Mouse (Mus musculus) intestine, embryonic 15.5 days (tissue): ENCODE measurements around the gene Bcar1. TPM values are rescaled to one million over a fixed set of nuclear protein-coding genes. Genes with fewer than 3 reads are reported as not detected.
A peak's percentile ranks its signal among the peaks of the same experiment; 100 is the strongest.

Experiments
- ATAC-seq: fragments of 200-750 bp; cut with Nextera tagmentation; 2 replicates; pipeline ENCODE4 v1.8.0; 2017; ENCODE audit warnings: moderate TSS enrichment, moderate library complexity
- H3K27ac ChIP-seq: fragments of 300-500 bp; sonication (generic); 2 replicates; pipeline ENCODE4 v1.5.1; 2015; ENCODE audit warnings: mild to moderate bottlenecking, inconsistent platforms
- H3K27me3 ChIP-seq: fragments of 300-500 bp; sonication (generic); replicated peaks from 2 replicates; pipeline ENCODE4 v1.6.1; 2015; ENCODE audit warnings: inconsistent platforms
- H3K36me3 ChIP-seq: fragments of 300-500 bp; sonication (generic); 2 replicates; pipeline ENCODE4 v1.6.1; 2015; ENCODE audit warnings: inconsistent platforms
- H3K4me1 ChIP-seq: fragments of 300-500 bp; sonication (generic); replicated peaks from 2 replicates; pipeline ENCODE4 v1.6.1; 2015; ENCODE audit warnings: inconsistent platforms
- H3K4me2 ChIP-seq: fragments of 300-500 bp; sonication (generic); replicated peaks from 2 replicates; pipeline ENCODE4 v1.6.1; 2015; ENCODE audit warnings: mild to moderate bottlenecking, inconsistent platforms
- H3K4me3 ChIP-seq: fragments of 300-500 bp; sonication (generic); replicated peaks from 2 replicates; pipeline ENCODE4 v1.5.1; 2015; ENCODE audit warnings: inconsistent platforms
- H3K9ac ChIP-seq: fragments of 300-500 bp; sonication (generic); 2 replicates; pipeline ENCODE4 v1.6.1; 2015; ENCODE audit warnings: inconsistent platforms
- H3K9me3 ChIP-seq: fragments of 300-500 bp; sonication (generic); 2 replicates; pipeline ENCODE4 v1.6.1; 2016; ENCODE audit warnings: inconsistent platforms
- WGBS: fragments of 180-500 bp; shearing (Covaris S2); methylation state at CpG from one replicate; pipeline ENCODE4 v1.1.7; 2015; 5-methylcytosine and 5-hydroxymethylcytosine counted together
- polyA plus RNA-seq: library from polyadenylated mRNA; unstranded; fragments of >200 nt; fragmentation: Nextera tagmentation; extraction: Ambion mirVana; gene quantifications from 2 replicates; pipeline ENCODE4 v1.2.1, GENCODE M21; 2015

The Bcar1 gene
- polyA plus RNA-seq, 1 experiment from 2014 or later: 40.8 TPM

- no peak overlapping the region for H3K9ac ChIP-seq
- peak overlapping the region; percentile 85 for H3K27ac ChIP-seq
- WGBS: 62% methylated on average over 5 of the region's 5 CpGs
- no peak overlapping the region for H3K4me3 ChIP-seq
- peaks cover 12% of the 10 kb centered on the region for H3K36me3 ChIP-seq
- peaks cover 7% of the 10 kb centered on the region for H3K4me1 ChIP-seq
- no peaks in the 10 kb centered on the region for H3K27me3 ChIP-seq
- H3K9me3 ChIP-seq: no peaks in the 10 kb centered on the region
- H3K4me2 ChIP-seq: no peak overlapping the region
- ATAC-seq: no peak
Measured at GRCm38 (mm10) chr8:111705699-111706098, 37.9 kb downstream of the Bcar1 start.

DNA sequence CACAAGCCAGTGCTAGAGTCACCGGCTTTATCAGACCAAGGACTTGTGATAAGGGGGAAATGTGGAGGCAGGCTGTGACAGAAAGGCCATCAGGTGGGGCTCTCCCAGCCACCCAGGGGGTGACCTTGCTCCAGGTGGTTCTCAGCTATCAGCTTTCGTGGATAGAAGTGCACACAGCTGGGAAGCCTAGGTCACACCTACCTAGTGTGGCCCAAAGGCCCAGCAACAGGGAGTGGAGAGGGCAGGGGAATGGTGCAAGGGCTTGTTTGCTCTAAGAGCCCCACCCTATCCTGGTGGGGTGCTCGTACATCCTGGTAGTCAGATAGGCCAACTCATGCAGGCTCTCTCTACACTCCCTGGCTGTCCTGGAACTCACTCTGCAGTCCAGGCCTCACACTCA lies 38.4 kb downstream of the Bcar1 start:
- WGBS: 43% methylated on average over 3 of the region's 3 CpGs
- no peaks in the 10 kb centered on the region for H3K27me3 ChIP-seq
- no peaks in the 10 kb centered on the region for H3K9me3 ChIP-seq
- peak; percentile 93 for ATAC-seq
- H3K4me1 ChIP-seq: peaks cover 7% of the 10 kb centered on the region
- peaks cover 8% of the 10 kb centered on the region for H3K36me3 ChIP-seq
- no peak overlapping the region; the same call in 1 of the 2 replicates for H3K4me2 ChIP-seq
- H3K9ac ChIP-seq: no peak overlapping the region
- H3K27ac ChIP-seq: peak overlapping the region; percentile 85
- H3K4me3 ChIP-seq: no peak overlapping the region

- no peak for ATAC-seq
- H3K9ac ChIP-seq: no peak overlapping the region
- H3K4me2 ChIP-seq: no peak overlapping the region; the same call in 1 of the 2 replicates
- peaks cover 7% of the 10 kb centered on the region for H3K4me1 ChIP-seq
- H3K4me3 ChIP-seq: no peak overlapping the region
- H3K27me3 ChIP-seq: no peaks in the 10 kb centered on the region
- H3K36me3 ChIP-seq: 0 out of 2 replicates have a peak, but pooled peaks cover 2% of the 10 kb centered on the region
- H3K27ac ChIP-seq: peak overlapping the region; percentile 85
- H3K9me3 ChIP-seq: no peaks in the 10 kb centered on the region; the same call in 1 of the 2 replicates
- WGBS: 89% methylated on average over 12 of the region's 12 CpGs
Measured at GRCm38 (mm10) chr8:111704585-111704984, 39.0 kb downstream of the Bcar1 start.

GRCm38 (mm10) chr8:111701380-111701779 lies 42.2 kb downstream of the Bcar1 start:
- H3K36me3 ChIP-seq: no peaks in the 10 kb centered on the region
- no peak overlapping the region for H3K4me2 ChIP-seq
- peaks cover 4% of the 10 kb centered on the region for H3K4me1 ChIP-seq
- peak; percentile 65 for ATAC-seq
- H3K27ac ChIP-seq: peak overlapping the region; percentile 28; the same call in 1 of the 2 replicates
- H3K27me3 ChIP-seq: no peaks in the 10 kb centered on the region
- no peak overlapping the region for H3K9ac ChIP-seq
- no peaks in the 10 kb centered on the region; the same call in 1 of the 2 replicates for H3K9me3 ChIP-seq
- no peak overlapping the region for H3K4me3 ChIP-seq
- 60% methylated on average over 9 of the region's 9 CpGs for WGBS

- 86% methylated on average over 5 of the region's 5 CpGs for WGBS
- no peaks in the 10 kb centered on the region for H3K36me3 ChIP-seq
- H3K9ac ChIP-seq: no peak overlapping the region
- H3K4me1 ChIP-seq: peaks cover 4% of the 10 kb centered on the region
- H3K9me3 ChIP-seq: no peaks in the 10 kb centered on the region; the same call in 1 of the 2 replicates
- H3K27me3 ChIP-seq: no peaks in the 10 kb centered on the region
- 0 out of 2 replicates have a peak overlapping the region, but pooled peaks have one; percentile 3 for H3K27ac ChIP-seq
- ATAC-seq: no peak
- H3K4me3 ChIP-seq: no peak overlapping the region
- H3K4me2 ChIP-seq: no peak overlapping the region
Measured at GRCm38 (mm10) chr8:111700740-111701139, 42.9 kb downstream of the Bcar1 start.

DNA sequence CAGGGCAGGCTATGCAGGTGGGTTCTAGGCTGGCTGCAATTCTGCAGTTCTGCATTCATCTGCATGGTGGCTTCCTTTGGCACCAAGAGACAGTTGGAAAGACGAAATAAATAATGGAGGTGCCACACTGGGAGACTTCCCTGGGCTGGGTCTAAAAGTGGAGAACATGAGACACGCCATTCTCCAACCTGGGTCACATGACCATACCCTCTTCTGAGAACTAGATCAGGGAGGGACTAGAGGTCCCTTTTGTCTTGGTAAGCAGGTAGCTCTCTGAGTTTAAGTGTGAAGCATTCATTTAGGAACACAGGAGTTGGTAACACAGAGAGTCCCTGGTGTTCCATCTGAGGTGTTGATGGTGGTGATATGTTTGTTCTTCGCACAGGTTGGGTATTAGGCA lies 43.4 kb downstream of the Bcar1 start:
- H3K4me1 ChIP-seq: peaks cover 4% of the 10 kb centered on the region
- H3K27ac ChIP-seq: no peak overlapping the region
- H3K9ac ChIP-seq: no peak overlapping the region
- H3K9me3 ChIP-seq: no peaks in the 10 kb centered on the region; the same call in 1 of the 2 replicates
- no peaks in the 10 kb centered on the region for H3K27me3 ChIP-seq
- H3K36me3 ChIP-seq: no peaks in the 10 kb centered on the region
- no peak for ATAC-seq
- no peak overlapping the region for H3K4me3 ChIP-seq
- WGBS: 80% methylated on average over 3 of the region's 3 CpGs
- H3K4me2 ChIP-seq: no peak overlapping the region

- Histone ChIP-seq H3K27ac (no peak overlapping the region), H3K27me3 (no peaks in the 10 kb centered on the region), H3K4me3 (no peak overlapping the region), H3K9ac (no peak overlapping the region), H3K9me3 (no peaks in the 10 kb centered on the region; the same call in 1 of the 2 replicates), H3K36me3 (no peaks in the 10 kb centered on the region), H3K4me1 (no peaks in the 10 kb centered on the region; the same call in 1 of the 2 replicates), H3K4me2 (no peak overlapping the region)
- ATAC-seq: no peak
- WGBS: 11% methylated on average over 1 of the region's 1 CpGs
Measured at GRCm38 (mm10) chr8:111699035-111699434, 44.6 kb downstream of the Bcar1 start.

DNA sequence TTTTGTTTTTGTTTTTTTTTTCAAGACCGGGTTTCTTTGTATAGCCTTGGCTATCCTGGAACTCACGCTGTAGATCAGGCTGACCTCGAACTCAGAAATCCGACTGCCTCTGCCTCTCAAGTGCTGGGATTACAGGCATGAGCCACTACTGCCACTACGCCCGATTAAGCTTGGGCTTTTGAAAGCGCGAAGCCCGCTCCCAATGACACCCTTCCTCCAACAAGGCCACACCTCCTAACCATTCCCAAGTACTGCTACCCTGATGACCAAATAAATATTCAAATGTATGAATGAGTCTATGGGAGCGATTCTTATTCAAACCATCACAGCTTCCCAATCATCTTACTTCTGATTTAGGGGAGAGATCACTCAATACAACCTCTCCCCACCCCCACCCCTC lies 46.0 kb downstream of the Bcar1 start:
- no peak for ATAC-seq
- WGBS: 85% methylated on average over 10 of the region's 10 CpGs
- H3K27ac ChIP-seq: no peak overlapping the region
- H3K9me3 ChIP-seq: no peaks in the 10 kb centered on the region; the same call in 1 of the 2 replicates
- peaks cover 2% of the 10 kb centered on the region; the same call in 1 of the 2 replicates for H3K4me1 ChIP-seq
- no peaks in the 10 kb centered on the region for H3K36me3 ChIP-seq
- H3K4me2 ChIP-seq: no peak overlapping the region
- H3K4me3 ChIP-seq: no peak overlapping the region
- H3K9ac ChIP-seq: no peak overlapping the region
- no peaks in the 10 kb centered on the region for H3K27me3 ChIP-seq

- H3K27me3 ChIP-seq: no peaks in the 10 kb centered on the region
- H3K4me3 ChIP-seq: no peak overlapping the region
- no peak overlapping the region for H3K9ac ChIP-seq
- 52% methylated on average over 7 of the region's 7 CpGs for WGBS
- H3K27ac ChIP-seq: no peak overlapping the region
- no peaks in the 10 kb centered on the region; the same call in 1 of the 2 replicates for H3K9me3 ChIP-seq
- H3K4me2 ChIP-seq: no peak overlapping the region
- no peak for ATAC-seq
- 0 out of 2 replicates have a peak, but pooled peaks cover 2% of the 10 kb centered on the region for H3K4me1 ChIP-seq
- no peaks in the 10 kb centered on the region for H3K36me3 ChIP-seq
Measured at GRCm38 (mm10) chr8:111695441-111695840, 48.2 kb downstream of the Bcar1 start.

GRCm38 (mm10) chr8:111693261-111693741 lies 50.3 kb downstream of the Bcar1 start:
- no peak overlapping the region for H3K4me3 ChIP-seq
- no peaks in the 10 kb centered on the region for H3K9me3 ChIP-seq
- no peaks in the 10 kb centered on the region for H3K36me3 ChIP-seq
- WGBS: 41% methylated on average over 6 of the region's 6 CpGs
- no peaks in the 10 kb centered on the region for H3K27me3 ChIP-seq
- no peak overlapping the region for H3K9ac ChIP-seq
- peak; percentile 65 for ATAC-seq
- H3K27ac ChIP-seq: 0 out of 2 replicates have a peak overlapping the region, but pooled peaks have one; percentile 36
- H3K4me2 ChIP-seq: no peak overlapping the region
- H3K4me1 ChIP-seq: 0 out of 2 replicates have a peak, but pooled peaks cover 2% of the 10 kb centered on the region

GRCm38 (mm10) chr8:111690960-111691445 lies 52.6 kb downstream of the Bcar1 start, which contains the start of gene Ctrb1:
Gene Ctrb1 (minus strand): TSS chr8:111691010.
- H3K4me2 ChIP-seq: no peak within 1 kb of the TSS
- H3K9ac ChIP-seq: no peak within 1 kb of the TSS
- H3K9me3 ChIP-seq: no peaks in the 10 kb centered on the region
- H3K27me3 ChIP-seq: no peaks in the 10 kb centered on the region
- H3K4me3 ChIP-seq: no peak within 1 kb of the TSS
- peak; percentile 27 for ATAC-seq
- H3K4me1 ChIP-seq: 0 out of 2 replicates have a peak, but pooled peaks cover 2% of the 10 kb centered on the region
- no peak within 1 kb of the TSS for H3K27ac ChIP-seq
- no peaks in the 10 kb centered on the region for H3K36me3 ChIP-seq
- WGBS: 81% methylated on average over 2 of the region's 2 CpGs

- H3K27ac ChIP-seq: no peak overlapping the region
- no peak overlapping the region for H3K4me3 ChIP-seq
- no peaks in the 10 kb centered on the region for H3K27me3 ChIP-seq
- ATAC-seq: peak; percentile 32
- H3K36me3 ChIP-seq: no peaks in the 10 kb centered on the region
- H3K4me1 ChIP-seq: no peaks in the 10 kb centered on the region
- no peaks in the 10 kb centered on the region for H3K9me3 ChIP-seq
- H3K9ac ChIP-seq: no peak overlapping the region
- no peak overlapping the region for H3K4me2 ChIP-seq
- WGBS: 78% methylated on average over 13 of the region's 13 CpGs
Measured at GRCm38 (mm10) chr8:111686881-111687280, 56.7 kb downstream of the Bcar1 start.

- no peak overlapping the region for H3K4me2 ChIP-seq
- WGBS: 27% methylated on average over 9 of the region's 9 CpGs
- H3K27me3 ChIP-seq: no peaks in the 10 kb centered on the region
- H3K4me3 ChIP-seq: no peak overlapping the region
- no peaks in the 10 kb centered on the region for H3K4me1 ChIP-seq
- ATAC-seq: no peak
- no peaks in the 10 kb centered on the region for H3K36me3 ChIP-seq
- no peaks in the 10 kb centered on the region for H3K9me3 ChIP-seq
- no peak overlapping the region for H3K9ac ChIP-seq
- no peak overlapping the region for H3K27ac ChIP-seq
Measured at GRCm38 (mm10) chr8:111682521-111682920, 61.1 kb downstream of the Bcar1 start.
